Mouse (Mus musculus) cortical plate, adult 2 months (tissue): ENCODE measurements at regions not wholly inside any gene's neighbourhood (a gene's known extent, or its start where the extent isn't known, plus 50 kb on each side); places are given as distances from the start of the nearest gene placed in this dataset.

Experiments used
- CTCF ChIP-seq: fragments of 200-500 bp; IDR thresholded peaks from 2 replicates; pipeline ENCODE4 v1.5.1; 2011; ENCODE audit warnings: mild to moderate bottlenecking, control low read depth, low read length; ENCODE audit not compliant: insufficient read depth; ENCODE audit errors: extremely low read depth
- POLR2A ChIP-seq: fragments of 200-500 bp; IDR thresholded peaks from 2 replicates; pipeline ENCODE4 v1.6.1; 2011; ENCODE audit warnings: mild to moderate bottlenecking, low read length, control low read depth; ENCODE audit not compliant: insufficient read depth; ENCODE audit errors: extremely low read depth

DNA sequence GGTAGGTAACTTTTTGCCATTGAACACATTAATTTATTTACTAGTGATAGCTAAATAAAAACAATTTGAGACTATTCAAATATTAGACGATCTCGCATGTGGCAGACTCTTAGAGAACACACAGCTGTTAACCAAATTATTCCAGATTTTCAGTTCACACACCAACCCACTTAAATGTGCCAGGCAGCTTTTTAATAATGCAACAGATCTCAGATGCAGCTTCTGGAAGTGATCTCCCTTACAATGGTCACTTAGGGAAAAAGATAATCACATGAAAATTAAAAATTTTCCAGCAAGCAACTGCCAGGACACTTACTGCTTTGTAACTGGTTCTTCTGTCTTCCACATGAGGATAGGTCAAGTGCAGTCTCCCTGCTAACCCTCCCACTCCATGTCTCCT lies 203.1 kb upstream of the Nat3 start:
- no peak for TF ChIP-seq CTCF
- no peak for TF ChIP-seq POLR2A
